9 mouse cellular contexts compared by ENCODE assay signal in genomic region chr9:27134410-27134809, GRCm38 (mm10). TPM values are rescaled to one million over a fixed set of nuclear protein-coding genes. Genes with fewer than 3 reads are reported as not detected.
A peak's percentile ranks its signal among the peaks of the same experiment; 100 is the strongest.
DNase-seq lines count a peak whose midpoint lies in the region; ATAC-seq lines count a peak whose summit lies in the region.
"Had no signal": no experiment of that assay in that cellular context is flagged by ENCODE, and none has a peak within 500 bp of the region (broad histone marks: within the 10 kb centered on the region; RNA-seq: fewer than 3 reads in every experiment).

No protein-coding gene starts in this region.

- peak; percentile 51 for DNase-seq in hindbrain, embryonic 11.5 days (ENCODE audit: low spot score)
- peak; percentile 47 for DNase-seq in urinary bladder, postnatal 14 days (ENCODE audit: low spot score)
- DNase-seq in urinary bladder, adult 2 months (ENCODE audit: low spot score), result no peak
- peak; percentile 82 for DNase-seq in cerebellum, adult 9-10 months
- peak; percentile 72 to 73 for DNase-seq in kidney, postnatal 4 days
- no peak for DNase-seq in testis, postnatal 10 days (ENCODE audit: low spot score)
- DNase-seq in gastrocnemius, postnatal 25 days, result no peak

- H3K4me3 ChIP-seq in hindbrain, embryonic 11.5 days (ENCODE audit: low read depth, low read length), result no peak overlapping the region
- no peak overlapping the region for H3K4me3 ChIP-seq in hindbrain, embryonic 12.5 days
- H3K4me3 ChIP-seq: neural tube, embryonic 13.5 days had no signal

- H3K9me3 ChIP-seq in hindbrain, embryonic 11.5 days (ENCODE audit: control insufficient read depth, low read length), result no peaks in the 10 kb centered on the region
- H3K9me3 ChIP-seq in hindbrain, embryonic 12.5 days (replicated peaks), result no peaks in the 10 kb centered on the region
- H3K9me3 ChIP-seq: neural tube, embryonic 13.5 days had no signal

- H3K36me3 ChIP-seq in hindbrain, embryonic 11.5 days (ENCODE audit: control insufficient read depth, insufficient read depth, low read length), result no peaks in the 10 kb centered on the region
- H3K36me3 ChIP-seq in hindbrain, embryonic 12.5 days, result peaks cover 3% of the 10 kb centered on the region; the same call in 1 of the 2 replicates
- H3K36me3 ChIP-seq: neural tube, embryonic 13.5 days had no signal

- WGBS in hindbrain, embryonic 11.5 days, result 83% methylated on average over 1 of the region's 1 CpGs
- WGBS in hindbrain, embryonic 12.5 days, result 81% methylated on average over 1 of the region's 1 CpGs

- no peaks in the 10 kb centered on the region for H3K4me1 ChIP-seq in hindbrain, embryonic 11.5 days (replicated peaks; ENCODE audit: control insufficient read depth, insufficient read depth, low read length)
- H3K4me1 ChIP-seq in hindbrain, embryonic 12.5 days, result no peaks in the 10 kb centered on the region

- no peak overlapping the region for H3K27ac ChIP-seq in hindbrain, embryonic 11.5 days (ENCODE audit: low read depth, low read length)
- no peak overlapping the region for H3K27ac ChIP-seq in hindbrain, embryonic 12.5 days
- H3K27ac ChIP-seq: neural tube, embryonic 13.5 days had no signal

- ATAC-seq in hindbrain, embryonic 11.5 days (ENCODE audit: low FRiP score), result no peak
- ATAC-seq in hindbrain, embryonic 12.5 days (ENCODE audit: low FRiP score), result no peak

- no peak overlapping the region for H3K4me2 ChIP-seq in hindbrain, embryonic 11.5 days (replicated peaks; ENCODE audit: low read depth, low read length)
- no peak overlapping the region for H3K4me2 ChIP-seq in hindbrain, embryonic 12.5 days (replicated peaks)
- H3K4me2 ChIP-seq: neural tube, embryonic 13.5 days had no signal

- H3K27me3 ChIP-seq in hindbrain, embryonic 11.5 days (ENCODE audit: control insufficient read depth, insufficient read depth, low read length), result no peaks in the 10 kb centered on the region
- no peaks in the 10 kb centered on the region for H3K27me3 ChIP-seq in hindbrain, embryonic 12.5 days
- H3K27me3 ChIP-seq: neural tube, embryonic 13.5 days had no signal

- H3K9ac ChIP-seq in hindbrain, embryonic 11.5 days (ENCODE audit: low read depth, low read length), result no peak overlapping the region
- H3K9ac ChIP-seq in hindbrain, embryonic 12.5 days, result no peak overlapping the region
- H3K9ac ChIP-seq: neural tube, embryonic 13.5 days had no signal

RNA-seq across cellular contexts. Expression of gene Jam3, which starts 20.8 kb away (rescaled TPM):
- 151 and 163 TPM in 2 replicates for polyA plus RNA-seq in hindbrain, embryonic 11.5 days (2014; fragmentation: Nextera tagmentation; extraction: Ambion mirVana)
- 131 and 133 TPM in 2 replicates for polyA plus RNA-seq in hindbrain, embryonic 12.5 days (2016; fragmentation: Nextera tagmentation; extraction: Ambion mirVana)
- 60.4 and 62.0 TPM in 2 replicates for polyA plus RNA-seq in urinary bladder, adult 2 months (2012; rRNA removed)
- total RNA-seq in gastrocnemius, postnatal 25 days (2021), result 1 to 10 TPM; 8.5 to 8.6 TPM

Comparison
In these comparisons a context has a peak if more than half of its experiments do, and no peak if none do; other contexts are left out.
1. DNase-seq: peak in hindbrain, embryonic 11.5 days (single experiment), urinary bladder, postnatal 14 days (single experiment), cerebellum, adult 9-10 months (single experiment) and kidney, postnatal 4 days (2 of 2); none in urinary bladder, adult 2 months (single experiment), testis, postnatal 10 days (single experiment) and gastrocnemius, postnatal 25 days (single experiment).